Mouse (Mus musculus) CH12F3 (cell line): ENCODE results near the gene Hcar2.

Experiments
- in situ Hi-C: fragments of 300-500 bp; cut with MboI; formaldehyde crosslinking; loops from 2 replicates; pipeline ENCODE4 v1.14.3; 2020; ENCODE audit warnings: low sequenced_read_pairs

The Hcar2 gene

DNA sequence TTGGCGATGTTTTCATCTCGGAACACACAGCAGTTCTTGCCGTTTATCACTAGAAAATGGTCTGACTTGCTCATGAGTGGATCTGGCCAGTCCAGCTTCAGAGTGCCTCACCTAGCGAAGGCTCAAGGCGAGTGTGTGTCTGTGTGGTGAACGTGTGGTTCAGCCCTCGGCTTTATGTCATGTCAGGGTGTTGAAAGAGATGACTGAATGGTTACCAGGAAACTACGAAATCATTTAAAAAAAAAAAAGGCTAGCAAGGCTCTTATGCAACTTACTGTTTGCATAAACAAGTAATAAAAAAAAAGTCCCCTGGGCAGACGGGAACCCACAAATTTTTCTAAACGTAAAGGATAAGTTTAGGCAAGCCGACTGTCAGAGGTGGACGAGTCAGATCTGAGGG lies at the start of gene Hcar2:
Gene Hcar2, minus strand, starts transcription at position 135 of the 400 bp plus-strand sequence.
- in situ Hi-C loops: no loop called here

DNA sequence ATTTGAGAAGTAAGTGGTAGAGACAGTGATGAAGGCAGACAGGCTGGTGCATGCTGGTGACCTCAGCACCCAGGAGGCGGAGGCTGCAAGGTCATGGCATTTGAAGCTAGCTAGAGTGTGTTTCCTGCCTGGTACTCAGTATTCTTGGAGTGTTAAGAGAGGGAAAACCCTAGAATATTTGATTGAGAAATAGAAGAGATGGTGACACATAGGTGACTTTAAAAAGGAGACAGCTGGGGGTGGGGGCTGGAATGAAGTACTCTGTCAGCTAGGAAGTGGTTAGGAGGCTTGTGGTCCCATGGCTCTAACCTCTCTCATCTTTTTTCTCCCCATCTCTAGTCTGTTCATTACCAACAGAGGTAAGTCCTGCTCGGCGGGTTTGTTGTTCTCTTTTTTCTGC lies 49.6 kb upstream of the Hcar2 start:
- in situ Hi-C loops: no loop called here

- in situ Hi-C loops: no loop called here
These were observed 42.3 kb upstream of the Hcar2 start for GRCm38 (mm10) chr5:123907631-123907977.

GRCm38 (mm10) chr5:123906976-123907630 lies 41.8 kb upstream of the Hcar2 start, which contains the start of gene Denr:
Gene Denr (plus strand): TSS chr5:123907175.
- in situ Hi-C loops: no loop called here

DNA sequence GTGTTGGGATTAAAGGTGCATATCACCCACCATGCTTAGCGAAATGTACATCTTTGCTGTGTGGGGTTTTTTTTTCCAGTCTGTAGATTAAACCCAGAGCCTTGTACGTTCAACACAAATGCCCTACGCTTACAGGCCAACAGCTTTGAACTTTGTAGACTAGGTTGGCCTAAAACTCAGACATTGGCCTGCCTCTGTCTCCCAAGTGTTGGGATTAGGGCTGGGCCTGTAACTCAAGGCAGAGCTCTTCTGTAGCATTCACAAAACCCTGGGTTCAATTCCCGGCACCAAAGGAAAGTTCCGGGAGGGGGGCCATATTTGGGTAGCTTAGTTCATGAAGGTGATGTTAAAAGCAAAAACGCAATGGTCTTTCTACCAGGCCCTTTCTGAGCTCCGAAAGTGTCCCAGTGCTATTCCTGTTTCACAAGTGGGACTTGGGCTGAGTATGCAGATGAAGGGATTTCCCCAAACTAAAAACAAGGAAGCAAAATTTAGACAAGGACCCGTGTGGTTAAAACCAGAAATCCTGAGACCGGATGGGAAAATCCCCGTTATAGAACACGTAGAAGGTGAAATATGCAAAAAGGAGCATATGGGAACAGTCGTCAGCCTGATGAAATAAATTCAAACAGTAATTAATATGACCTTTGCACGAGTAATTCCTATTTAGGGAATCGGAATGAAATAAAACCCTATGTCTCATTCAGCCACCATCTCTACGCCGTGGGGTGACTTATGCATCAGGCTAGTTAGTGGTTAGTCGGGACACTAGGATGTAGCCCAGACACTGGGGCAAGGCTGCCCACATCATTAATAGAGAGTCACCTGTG lies 41.1 kb upstream of the Hcar2 start:
- in situ Hi-C loops: no loop called here

GRCm38 (mm10) chr5:123904059-123904672 lies 38.9 kb upstream of the Hcar2 start:
- in situ Hi-C loops: no loop called here

DNA sequence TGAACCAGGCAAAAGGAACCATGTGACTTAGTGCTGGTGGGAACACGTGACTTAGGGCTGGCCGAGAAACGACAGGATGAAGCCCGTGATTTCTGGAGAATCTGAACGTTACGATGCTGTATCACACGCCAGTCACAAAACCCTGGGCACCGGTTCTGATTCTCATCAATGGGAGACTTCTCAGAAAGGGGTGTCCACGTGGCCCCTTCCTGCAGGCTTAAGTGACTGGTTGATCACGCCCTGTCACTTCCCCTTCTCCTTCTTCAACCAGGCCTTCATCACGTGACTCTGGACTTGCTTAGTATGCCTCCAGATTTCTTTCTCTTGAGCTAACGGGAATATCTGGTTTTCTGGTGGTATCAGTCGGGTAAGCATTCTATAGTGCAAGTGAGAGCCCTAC lies 32.1 kb upstream of the Hcar2 start:
- in situ Hi-C loops: no loop called here

- in situ Hi-C loops: no loop called here
These were observed 31.1 kb upstream of the Hcar2 start for GRCm38 (mm10) chr5:123896395-123896794.

GRCm38 (mm10) chr5:123893520-123893919 lies 28.2 kb upstream of the Hcar2 start:
- in situ Hi-C loops: no loop called here

DNA sequence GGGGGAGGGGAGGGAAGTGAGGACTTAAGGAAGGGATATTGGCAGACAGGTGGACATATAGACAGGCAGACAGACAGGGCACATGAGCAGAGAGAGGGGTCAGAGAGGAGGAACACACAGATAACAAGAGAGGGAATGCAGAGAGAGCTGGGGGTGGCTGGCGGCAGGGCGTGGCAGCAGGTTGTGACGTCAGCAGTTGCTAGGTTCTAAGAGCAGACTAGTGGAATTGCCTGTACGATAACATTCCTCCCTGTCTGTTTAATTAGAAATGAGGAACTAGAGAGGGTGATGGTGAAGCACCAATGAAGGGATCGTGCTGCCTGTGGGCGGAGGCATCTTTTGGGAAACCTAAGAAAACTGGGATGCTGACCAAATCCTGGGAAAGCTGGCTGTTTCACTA lies 26.4 kb upstream of the Hcar2 start:
- in situ Hi-C loops: no loop called here

GRCm38 (mm10) chr5:123890987-123891386 lies 25.7 kb upstream of the Hcar2 start:
- in situ Hi-C loops: no loop called here

GRCm38 (mm10) chr5:123890312-123890711 lies 25.0 kb upstream of the Hcar2 start:
- in situ Hi-C loops: no loop called here

- in situ Hi-C loops: no loop called here
These were observed 21.1 kb upstream of the Hcar2 start for GRCm38 (mm10) chr5:123886365-123886764.

DNA sequence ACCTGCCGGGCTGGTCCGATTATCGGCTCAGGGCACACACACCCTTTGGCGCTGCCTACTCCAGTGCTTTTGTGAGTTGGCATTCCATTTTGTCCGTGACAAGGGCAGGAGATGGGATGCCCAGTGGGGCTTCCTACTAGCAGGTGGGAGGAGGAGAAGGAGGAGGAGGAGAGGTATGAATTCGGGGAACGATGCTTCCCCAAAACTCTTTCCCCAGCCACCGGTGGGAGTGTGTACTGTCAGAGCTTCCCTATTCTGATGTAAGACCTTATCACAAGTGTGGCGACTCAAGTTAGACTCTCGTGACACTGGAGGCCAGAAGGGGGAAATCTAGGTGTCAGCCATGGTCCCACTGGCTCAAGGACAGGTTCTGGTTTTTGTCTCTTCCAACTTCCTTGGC lies 19.0 kb upstream of the Hcar2 start:
- in situ Hi-C loops: no loop called here

DNA sequence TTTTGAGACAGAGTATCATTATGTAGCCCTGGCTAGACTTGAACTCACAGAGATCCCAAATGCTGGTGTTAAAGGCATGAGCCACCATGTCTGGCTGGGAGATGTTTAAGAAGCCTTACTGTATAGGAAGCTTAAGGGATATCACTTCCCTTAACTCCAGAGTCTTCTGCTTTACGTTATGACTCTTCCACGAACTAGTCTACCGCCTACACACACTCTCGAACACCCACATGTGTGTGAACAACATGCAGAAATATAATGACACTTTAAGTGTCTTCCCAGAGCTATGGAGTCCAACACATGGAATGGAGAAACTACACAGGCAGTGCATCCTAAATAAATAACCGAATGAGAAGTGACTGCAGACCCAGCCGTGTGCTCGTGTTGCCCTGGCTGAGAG lies 18.6 kb upstream of the Hcar2 start:
- in situ Hi-C loops: no loop called here

DNA sequence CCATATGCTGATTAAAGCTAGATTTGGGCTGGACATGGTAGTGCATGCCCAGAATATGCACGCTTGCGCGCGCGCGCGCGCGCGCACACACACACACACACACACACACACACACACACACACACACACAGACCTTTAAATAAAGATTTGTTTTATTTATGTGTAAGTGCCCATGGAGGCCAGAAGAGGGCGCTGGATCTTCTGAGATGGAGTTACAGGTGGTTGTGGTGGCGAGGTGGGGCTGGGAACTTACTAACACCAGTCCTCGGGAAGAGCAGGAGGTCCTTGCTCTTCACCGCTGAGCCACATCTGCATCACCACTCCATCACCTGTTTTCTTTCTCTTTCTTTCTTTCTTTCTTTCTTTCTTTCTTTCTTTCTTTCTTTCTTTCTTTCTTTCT lies 15.5 kb upstream of the Hcar2 start:
- in situ Hi-C loops: no loop called here

DNA sequence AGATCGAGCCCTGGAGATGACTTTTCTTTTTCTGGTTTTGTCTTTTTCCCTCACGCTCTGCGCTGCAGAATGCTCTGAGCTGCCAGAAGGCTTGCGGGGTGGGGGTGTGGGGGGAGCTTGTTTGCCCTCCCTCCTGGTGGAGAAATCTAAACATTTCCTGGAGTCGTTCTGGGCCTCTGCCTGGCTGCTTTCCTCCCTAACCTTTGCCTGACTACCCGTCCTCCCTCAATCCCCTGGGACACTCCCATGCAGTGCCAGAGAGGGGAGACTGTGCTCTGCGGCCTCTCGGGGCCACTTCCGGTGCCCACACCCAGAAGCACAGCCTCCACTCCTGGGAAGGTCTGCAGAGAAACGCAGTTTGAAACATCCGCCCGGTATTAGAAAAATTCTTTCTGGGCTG lies 14.6 kb upstream of the Hcar2 start, which contains the start of gene Hcar1:
Gene Hcar1, minus strand, starts transcription at position 93 of the 400 bp plus-strand sequence.
- in situ Hi-C loops: no loop called here

DNA sequence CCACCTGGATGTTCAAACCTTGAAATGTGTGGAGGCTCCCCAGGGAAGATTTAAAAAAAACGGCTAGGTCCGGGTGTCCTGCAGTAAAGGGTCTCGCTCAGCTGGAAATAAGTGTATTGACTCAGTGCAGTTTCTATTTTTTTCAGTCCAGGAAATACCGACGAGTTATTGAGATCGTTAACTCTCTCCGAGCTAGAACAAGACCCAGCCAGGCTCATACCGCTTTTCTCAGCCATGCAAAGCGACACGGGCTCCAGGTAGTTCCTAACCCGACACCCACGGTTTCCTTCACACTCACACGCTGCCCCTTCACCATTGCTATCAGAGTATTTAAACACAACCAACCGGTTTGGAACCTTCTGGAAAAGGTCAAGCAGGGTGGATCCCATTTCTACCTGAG lies 12.8 kb upstream of the Hcar2 start:
- in situ Hi-C loops: no loop called here

DNA sequence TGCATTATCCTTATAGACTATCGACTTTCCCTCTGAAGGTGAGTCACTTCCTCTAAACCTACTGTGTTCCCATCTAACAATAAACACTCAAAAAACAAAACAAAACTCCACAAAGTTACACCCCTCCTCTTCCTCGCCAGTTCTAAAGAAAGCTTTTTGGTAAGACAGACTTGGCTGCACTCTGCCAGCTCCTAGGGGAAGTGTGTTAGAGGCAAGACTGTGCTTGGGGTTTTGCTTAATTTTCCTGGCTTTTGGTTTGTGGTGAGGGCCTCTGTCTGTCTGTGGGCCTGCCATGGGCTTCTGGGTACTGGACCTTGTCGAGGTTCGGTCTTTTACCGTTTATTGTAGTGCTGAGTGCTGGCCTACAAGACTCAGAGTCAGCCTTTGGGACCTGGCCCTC lies 8.9 kb upstream of the Hcar2 start:
- in situ Hi-C loops: no loop called here

DNA sequence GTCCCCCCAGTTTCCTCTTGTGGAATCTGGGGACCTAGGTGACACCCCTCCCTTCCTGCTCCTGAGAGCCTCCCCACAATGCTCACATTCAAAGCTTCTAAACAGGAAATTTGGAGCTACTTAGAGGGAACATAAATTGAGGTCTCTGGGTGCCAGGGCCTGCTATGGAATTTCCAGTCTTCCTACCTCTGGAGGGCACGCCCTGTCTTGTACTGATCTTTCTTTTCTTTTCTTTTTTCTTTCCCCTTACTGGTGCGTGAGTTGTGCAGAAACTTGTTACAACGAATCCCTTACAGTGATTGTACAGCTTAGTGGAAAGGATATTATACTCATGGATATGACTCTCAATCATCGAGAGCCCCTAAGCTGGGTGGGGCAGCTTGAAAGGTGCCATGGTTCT lies 4.3 kb upstream of the Hcar2 start:
- in situ Hi-C loops: no loop called here

GRCm38 (mm10) chr5:123866457-123866856 lies 1.2 kb upstream of the Hcar2 start:
- in situ Hi-C loops: no loop called here

GRCm38 (mm10) chr5:123863934-123864333 lies 1.4 kb downstream of the Hcar2 start:
- in situ Hi-C loops: no loop called here
